Mouse (Mus musculus) heart, embryonic 15.5 days (tissue): Measurements from ENCODE around the gene Gm10999. TPM values are rescaled to one million over a fixed set of nuclear protein-coding genes. Genes with fewer than 3 reads are reported as not detected.
"Not testable (repeated sequence)": the region's sequence is repeated elsewhere in the genome, so short reads cannot be mapped to it uniquely, and the experiment has no call there.

Experiments
- ATAC-seq: fragments of 200-750 bp; cut with Nextera tagmentation; replicated peaks from 2 replicates; pipeline ENCODE4 v1.8.0; 2017; ENCODE audit warnings: low read depth, moderate TSS enrichment; ENCODE audit not compliant: insufficient number of reproducible peaks, insufficient read depth, low FRiP score
- H3K27ac ChIP-seq: fragments of 300-500 bp; sonication (generic); 2 replicates; pipeline ENCODE4 v1.5.1; 2015; ENCODE audit warnings: mild to moderate bottlenecking, inconsistent platforms
- H3K27me3 ChIP-seq: fragments of 300-500 bp; sonication (generic); 2 replicates; pipeline ENCODE4 v1.6.1; 2015; ENCODE audit warnings: inconsistent platforms
- H3K36me3 ChIP-seq: fragments of 300-500 bp; sonication (generic); 2 replicates; pipeline ENCODE4 v1.6.1; 2015; ENCODE audit warnings: mild to moderate bottlenecking, inconsistent platforms
- H3K4me1 ChIP-seq: fragments of 300-500 bp; sonication (generic); replicated peaks from 2 replicates; pipeline ENCODE4 v1.6.1; 2015; ENCODE audit warnings: inconsistent platforms
- H3K4me2 ChIP-seq: fragments of 300-500 bp; sonication (generic); 2 replicates; pipeline ENCODE4 v1.6.1; 2015; ENCODE audit warnings: inconsistent platforms, mild to moderate bottlenecking, moderate library complexity
- H3K4me3 ChIP-seq: fragments of 300-500 bp; sonication (generic); 2 replicates; pipeline ENCODE4 v1.5.1; 2015; ENCODE audit warnings: mild to moderate bottlenecking, inconsistent platforms
- H3K9ac ChIP-seq: fragments of 300-500 bp; sonication (generic); 2 replicates; pipeline ENCODE4 v1.6.1; 2015; ENCODE audit warnings: mild to moderate bottlenecking, inconsistent platforms
- H3K9me3 ChIP-seq: fragments of 300-500 bp; sonication (generic); replicated peaks from 2 replicates; pipeline ENCODE4 v1.6.1; 2016; ENCODE audit warnings: inconsistent platforms
- WGBS: fragments of 180-500 bp; shearing (Covaris S2); methylation state at CpG from one replicate; pipeline ENCODE4 v1.1.7; 2015; ENCODE audit warnings: mixed read lengths; 5-methylcytosine and 5-hydroxymethylcytosine counted together
- polyA plus RNA-seq: library from polyadenylated mRNA; unstranded; fragments of >200 nt; fragmentation: Nextera tagmentation; extraction: Ambion mirVana; gene quantifications from 2 replicates; pipeline ENCODE4 v1.2.1, GENCODE M21; 2015

The Gm10999 gene
- polyA plus RNA-seq = not detected in 2 replicates

DNA sequence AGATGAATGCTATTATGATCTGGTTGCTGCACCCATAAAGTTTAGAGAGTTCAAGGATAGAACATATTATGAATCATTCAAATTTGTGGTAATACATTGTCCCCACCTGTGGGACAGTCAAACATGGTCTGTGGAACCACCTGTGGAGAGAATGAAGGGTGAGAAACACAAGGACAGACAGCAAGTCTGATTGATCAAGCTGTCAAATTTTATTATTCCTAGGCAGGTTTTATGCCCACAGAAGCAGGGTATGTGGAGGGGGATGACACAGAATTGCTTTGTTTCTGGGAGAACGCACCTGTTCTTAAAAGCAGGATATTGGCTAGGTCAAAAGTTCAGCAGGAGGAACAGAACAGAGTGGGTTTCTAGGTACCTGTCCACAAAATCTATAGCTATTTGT lies at the start of gene Gm10999:
Gm10999 (minus strand) TSS at position 101 of the 400 bp plus-strand sequence.
- H3K9ac ChIP-seq = no peak within 1 kb of the TSS
- no peak within 1 kb of the TSS for H3K27ac ChIP-seq
- H3K9me3 ChIP-seq = no peaks in the 10 kb centered on the region
- 69% methylated on average over 1 of the region's 1 CpGs for WGBS
- H3K36me3 ChIP-seq = no peaks in the 10 kb centered on the region
- H3K27me3 ChIP-seq = no peaks in the 10 kb centered on the region
- no peak within 1 kb of the TSS for H3K4me2 ChIP-seq
- no peak for ATAC-seq
- H3K4me1 ChIP-seq = no peaks in the 10 kb centered on the region
- H3K4me3 ChIP-seq = no peak within 1 kb of the TSS

DNA sequence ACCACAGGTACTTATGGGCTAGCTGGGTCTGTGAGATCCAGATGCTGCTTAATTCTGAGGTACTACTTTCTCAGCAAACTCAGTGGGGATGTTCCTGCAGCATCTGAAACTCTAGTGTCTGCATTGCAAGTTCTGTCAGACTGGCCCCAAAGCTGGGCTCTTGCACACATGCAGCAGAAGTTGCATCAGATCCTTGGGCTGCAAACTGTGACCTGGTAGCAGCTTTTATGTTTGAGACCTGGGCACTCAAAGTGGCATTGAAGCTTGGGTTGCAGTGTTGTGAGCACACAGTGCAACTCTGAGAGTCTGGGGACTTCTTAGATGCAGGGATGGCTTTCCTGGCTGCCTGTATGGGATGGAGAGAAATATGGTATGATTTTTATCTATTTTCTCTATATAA lies 2.0 kb upstream of the Gm10999 start:
- ATAC-seq = no peak
- no peak overlapping the region for H3K4me2 ChIP-seq
- no peak overlapping the region for H3K27ac ChIP-seq
- H3K9me3 ChIP-seq = no peaks in the 10 kb centered on the region
- no peaks in the 10 kb centered on the region for H3K27me3 ChIP-seq
- no peaks in the 10 kb centered on the region for H3K4me1 ChIP-seq
- no peak overlapping the region for H3K4me3 ChIP-seq
- H3K36me3 ChIP-seq = no peaks in the 10 kb centered on the region
- H3K9ac ChIP-seq = no peak overlapping the region

DNA sequence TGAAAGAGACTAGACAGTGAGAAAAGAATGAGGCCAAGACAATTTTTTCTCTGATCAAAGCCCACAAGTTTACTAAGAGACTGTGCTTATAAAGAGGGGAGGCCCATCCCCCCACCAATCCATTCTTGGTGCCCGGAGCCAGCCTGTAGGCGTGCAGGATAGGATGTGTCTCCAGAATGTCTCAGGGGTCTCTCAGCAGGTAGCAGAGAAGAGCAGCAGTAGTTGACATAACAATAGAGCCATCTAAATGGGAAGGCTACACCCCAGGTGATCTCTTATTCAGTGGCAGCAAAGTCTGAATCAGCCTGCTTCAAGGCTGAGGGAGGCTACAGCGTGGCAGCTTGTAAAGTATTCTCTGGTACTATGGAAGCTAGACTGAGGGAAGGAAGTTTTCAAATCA lies 15.7 kb downstream of the Gm10999 start:
- not testable (repeated sequence) for H3K9me3 ChIP-seq, H3K4me2 ChIP-seq, H3K4me1 ChIP-seq, H3K27ac ChIP-seq, H3K36me3 ChIP-seq, H3K4me3 ChIP-seq, H3K27me3 ChIP-seq, ATAC-seq, H3K9ac ChIP-seq
- WGBS = 56% methylated on average over 3 of the region's 3 CpGs

Other genes with a start within 250 kb of the Gm10999 start
- not detected in 2 replicates for gene Ccdc7a, start 66.1 kb downstream of the Gm10999 start, polyA plus RNA-seq
- not detected in 2 replicates for gene Ccdc7b, start 64.5 kb downstream of the Gm10999 start, polyA plus RNA-seq
- 17.9 and 18.6 TPM in 2 replicates for gene 2610044O15Rik8, start 102.7 kb upstream of the Gm10999 start, polyA plus RNA-seq